Mouse (Mus musculus): ENCODE measurements around the gene Pmm2. TPM values are rescaled to one million over a fixed set of nuclear protein-coding genes. Genes with fewer than 3 reads are reported as not detected.

The Pmm2 gene
- total RNA-seq, 2 experiments from 2014 or later, result 30.0 to 32.2 TPM

DNA sequence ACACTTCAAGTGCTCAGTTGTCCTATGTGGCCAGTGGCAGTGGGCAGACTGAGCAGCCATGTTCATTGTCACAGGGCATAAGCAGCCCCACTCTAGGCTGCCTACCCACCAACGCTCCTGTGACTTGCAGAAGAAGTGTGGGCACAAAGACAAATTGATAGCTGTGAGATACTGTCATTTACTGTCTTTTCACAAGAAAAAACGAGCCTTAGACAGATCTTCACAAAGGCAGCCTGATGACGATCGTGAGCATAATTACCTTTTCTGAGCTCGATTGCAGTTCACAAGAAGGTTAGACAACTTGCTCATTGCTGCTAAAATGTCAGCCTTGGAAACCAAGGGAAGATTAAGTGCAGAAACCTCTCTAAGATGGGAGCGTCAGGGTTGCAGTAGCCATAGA, 17.6 kb downstream of the Pmm2 start:
- intact Hi-C loops (cut with DNase I), result no loop called here
- DNase-seq, result no peak

DNA sequence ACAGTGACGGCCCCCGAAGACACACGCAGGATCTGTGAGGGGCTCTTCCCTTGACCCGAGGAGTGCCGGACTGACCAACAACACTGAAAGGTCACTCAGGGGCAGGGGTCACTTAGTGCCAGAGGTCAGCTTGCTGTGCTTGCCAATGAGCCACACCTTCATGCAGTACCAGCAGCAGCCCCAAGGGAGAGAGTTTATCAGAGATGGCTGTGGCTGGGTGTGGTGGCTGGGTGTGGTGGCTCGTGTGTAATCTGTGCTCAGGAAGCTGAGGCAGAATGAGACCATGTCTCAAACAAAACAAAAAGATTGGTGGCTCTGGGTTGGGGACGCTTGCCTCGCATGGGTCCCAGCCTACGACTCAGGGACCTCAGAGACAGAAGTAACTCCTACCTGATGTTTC, 18.1 kb downstream of the Pmm2 start:
- DNase-seq, result no peak
- intact Hi-C loops (cut with DNase I), result no loop called here

DNA sequence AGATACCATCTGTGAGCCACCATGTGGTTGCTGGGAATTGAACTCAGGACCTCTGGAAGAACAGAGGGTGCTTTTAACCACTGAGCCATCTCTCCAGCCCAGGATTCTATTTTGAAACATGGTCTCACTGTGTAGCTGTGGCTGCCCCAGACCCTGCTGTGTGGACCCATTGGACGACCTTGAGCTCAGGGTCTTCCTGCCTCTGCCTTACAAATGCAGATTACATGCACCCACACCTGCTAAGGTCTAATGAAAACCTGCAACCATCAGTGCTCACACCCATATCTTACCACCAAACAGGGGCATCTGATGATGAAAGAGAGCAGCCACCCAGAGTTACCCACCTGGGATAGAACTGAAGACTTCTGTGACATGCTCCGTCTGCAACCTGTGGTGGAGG, 18.8 kb downstream of the Pmm2 start:
- intact Hi-C loops (cut with DNase I), result no loop called here
- no peak for DNase-seq

DNA sequence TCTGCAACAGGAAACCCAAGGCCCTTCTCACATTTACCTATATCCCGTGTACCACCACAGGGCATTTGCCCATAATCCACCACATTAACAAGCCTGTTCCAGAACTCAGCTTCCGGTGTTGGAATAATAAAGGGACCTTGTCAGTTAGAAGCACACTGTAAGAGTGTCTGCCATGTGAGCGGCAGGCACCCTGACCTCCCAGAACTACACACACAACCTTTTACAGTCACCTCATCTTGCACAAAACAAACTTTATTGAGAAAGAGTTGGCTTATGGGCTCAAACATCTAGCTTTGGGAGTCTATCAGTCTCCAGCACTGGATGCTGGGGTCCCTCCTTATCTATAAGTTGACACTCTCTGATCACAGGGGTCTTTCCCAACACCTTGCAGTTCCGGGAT, 20.9 kb downstream of the Pmm2 start:
- intact Hi-C loops (cut with DNase I), result no loop called here
- DNase-seq, result no peak

DNA sequence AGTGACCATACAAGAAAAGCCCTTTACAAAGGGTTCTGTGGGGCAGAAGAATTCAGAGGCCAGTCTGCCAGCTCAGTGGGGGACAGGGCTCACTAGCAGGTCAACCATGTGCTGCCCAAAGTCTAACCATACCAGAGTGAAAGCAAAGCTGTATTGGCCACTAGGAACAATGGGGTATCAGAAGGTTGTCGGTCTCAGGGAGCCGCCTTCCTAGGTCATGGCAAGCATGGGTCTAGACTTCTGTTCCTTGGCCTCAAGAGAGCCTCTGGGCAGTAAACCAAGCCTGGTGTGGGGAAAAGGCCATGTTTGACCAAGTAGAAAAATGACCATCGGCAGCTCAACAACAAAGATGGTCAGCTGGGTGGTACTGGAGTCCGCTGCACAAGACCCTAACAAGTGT, 21.3 kb downstream of the Pmm2 start:
- DNase-seq, result no peak
- intact Hi-C loops (cut with DNase I), result no loop called here

DNA sequence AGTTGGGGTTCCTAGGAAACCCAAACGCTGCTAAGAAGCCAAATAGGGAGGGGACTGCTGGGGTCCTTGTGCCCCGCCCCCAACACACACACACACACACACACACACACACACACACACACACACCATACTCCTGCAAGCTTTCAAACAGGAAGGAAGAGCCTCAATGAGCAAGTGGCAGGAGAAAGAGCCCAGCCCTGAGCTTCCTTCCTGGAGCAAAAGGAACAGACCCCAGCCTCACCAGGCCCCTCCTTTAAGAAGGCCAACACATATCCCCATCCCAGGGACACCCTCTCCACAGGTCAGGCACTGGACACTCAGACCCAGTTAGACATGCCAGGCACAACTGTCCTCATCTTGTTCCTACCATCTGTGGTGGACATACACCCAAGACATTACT, 25.5 kb downstream of the Pmm2 start:
- DNase-seq, result no peak
- intact Hi-C loops (cut with DNase I), result no loop called here

DNA sequence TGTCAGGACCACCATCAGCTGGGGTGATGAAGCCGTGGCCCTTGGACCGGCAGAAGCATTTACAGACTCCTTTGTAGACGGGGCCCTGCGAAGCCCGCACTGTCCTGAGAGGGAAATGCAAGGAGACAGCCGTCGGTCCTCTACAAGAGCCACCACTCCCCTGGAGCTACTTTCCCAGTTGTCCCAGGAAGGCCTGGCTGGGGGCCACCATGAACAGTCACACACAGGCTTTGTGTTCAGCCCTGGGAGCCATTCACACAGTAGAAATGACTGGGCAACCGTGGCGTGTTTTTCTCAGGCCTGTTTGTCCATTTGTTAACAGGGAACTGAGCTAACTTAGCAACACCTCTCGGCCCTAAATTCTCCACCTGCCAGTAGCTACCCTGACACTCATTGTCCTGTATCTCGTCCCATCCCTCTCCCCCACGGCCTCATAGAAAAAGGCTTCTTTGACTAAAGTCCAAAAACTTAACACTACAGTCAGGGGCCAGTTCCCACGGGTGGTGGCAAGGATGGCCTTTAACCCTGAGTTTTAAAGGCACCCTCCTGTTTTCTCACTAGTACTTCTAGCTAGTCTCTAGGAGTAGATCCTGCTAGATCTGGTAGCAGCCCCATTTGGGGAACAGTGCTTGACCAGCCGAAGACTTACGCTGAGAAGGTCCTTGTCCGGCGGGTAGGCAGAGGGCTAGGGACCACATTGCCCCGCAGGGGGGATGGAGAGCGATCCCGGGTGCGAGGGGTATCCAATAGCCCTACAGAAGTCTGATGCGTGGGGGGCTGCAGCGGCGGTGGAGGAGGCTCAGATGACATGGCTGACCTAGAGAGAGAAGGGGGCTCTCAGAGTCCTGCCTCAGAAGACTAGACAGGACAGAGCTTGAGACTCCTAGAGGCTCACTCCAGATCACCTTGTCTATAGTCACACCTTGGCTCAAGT, 26.4 kb downstream of the Pmm2 start:
- intact Hi-C loops (cut with DNase I), result no loop called here
- peak; percentile 45 to 48 for DNase-seq

DNA sequence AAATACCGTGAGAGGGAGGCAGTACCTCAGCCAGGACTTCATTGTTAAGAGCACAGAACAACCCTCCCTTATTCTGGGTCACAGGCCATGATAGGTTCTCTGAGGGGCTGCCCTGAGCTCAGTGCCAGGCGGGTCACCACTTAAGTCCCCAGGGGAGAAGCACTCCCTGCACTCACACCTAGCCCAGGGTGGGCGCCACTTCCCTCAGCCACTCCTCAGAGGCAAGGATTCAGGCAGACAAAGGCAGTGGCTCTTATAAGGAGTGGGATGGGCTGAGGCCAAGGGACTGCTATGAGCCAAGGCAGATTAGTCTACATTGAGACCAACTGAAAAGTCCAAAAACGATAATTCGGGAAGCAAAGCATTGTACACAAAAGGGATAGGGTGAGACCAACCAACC, 27.9 kb downstream of the Pmm2 start:
- intact Hi-C loops (cut with DNase I), result no loop called here

DNA sequence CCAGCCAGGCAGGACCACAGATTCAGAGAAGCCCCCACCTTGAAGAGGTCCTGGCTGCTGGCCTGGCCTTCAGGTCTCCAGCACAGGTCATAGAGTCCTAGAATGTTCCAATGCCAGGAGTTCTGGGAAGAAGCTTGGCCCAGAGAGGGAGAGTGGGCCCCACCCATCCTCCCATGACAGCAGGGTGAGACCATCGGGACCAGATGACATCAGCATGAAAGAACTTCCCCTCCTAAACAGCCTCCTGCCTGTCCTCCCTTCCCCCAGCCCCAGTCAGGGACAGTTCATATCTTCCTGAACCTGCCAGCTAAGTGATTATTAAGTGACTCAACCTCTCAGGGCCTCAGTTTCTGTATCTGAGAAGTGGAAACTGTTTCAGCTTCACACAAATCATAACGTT, 29.0 kb downstream of the Pmm2 start:
- intact Hi-C loops (cut with DNase I), result no loop called here
- peak; percentile 56 to 61 for DNase-seq

More for the DNA sequence above, 27.9 kb downstream of the Pmm2 start:
- DNase-seq, result no peak

DNA sequence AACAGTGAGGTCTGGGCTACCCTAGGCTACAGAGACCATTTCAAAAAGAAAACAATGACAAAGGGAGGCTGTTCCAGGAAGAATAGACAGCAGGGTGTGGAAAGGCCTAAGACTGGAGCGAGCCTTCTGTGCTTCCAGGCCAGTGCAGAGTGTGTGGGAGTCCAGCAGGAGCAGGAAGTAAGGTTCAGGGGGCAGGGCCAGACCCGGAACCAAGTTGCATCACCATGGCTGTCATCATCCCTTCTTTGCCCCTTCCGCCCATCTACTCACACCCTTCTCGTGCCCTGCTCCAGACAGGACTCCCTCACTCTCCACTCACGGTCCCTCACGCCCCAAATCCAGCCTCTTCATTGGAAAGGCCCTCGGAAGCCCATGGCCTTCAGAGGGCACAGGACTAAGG, 29.8 kb downstream of the Pmm2 start:
- intact Hi-C loops (cut with DNase I), result no loop called here
- DNase-seq, result peak; percentile 30 to 51

DNA sequence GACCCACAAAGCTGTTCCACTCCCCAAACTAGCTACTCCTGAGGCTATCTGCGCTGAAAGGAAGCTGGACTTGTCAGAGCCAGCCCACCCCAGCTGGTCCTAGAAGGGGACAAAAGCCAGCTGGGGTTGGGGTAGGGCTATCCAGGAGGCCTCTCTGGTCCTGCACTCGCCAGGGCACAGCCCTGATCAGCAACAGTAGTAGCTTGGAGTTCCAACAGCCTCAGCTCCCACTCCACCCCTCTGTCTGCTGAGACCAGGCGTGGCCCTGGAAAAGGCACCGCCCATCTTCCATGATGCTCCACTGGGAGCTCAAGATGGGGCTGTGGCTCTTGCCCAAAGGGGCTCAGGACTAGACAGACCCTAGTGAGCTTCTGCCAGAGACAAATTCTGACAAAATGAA, 30.3 kb downstream of the Pmm2 start:
- peak; percentile 43 to 51 for DNase-seq
- intact Hi-C loops (cut with DNase I), result no loop called here

DNA sequence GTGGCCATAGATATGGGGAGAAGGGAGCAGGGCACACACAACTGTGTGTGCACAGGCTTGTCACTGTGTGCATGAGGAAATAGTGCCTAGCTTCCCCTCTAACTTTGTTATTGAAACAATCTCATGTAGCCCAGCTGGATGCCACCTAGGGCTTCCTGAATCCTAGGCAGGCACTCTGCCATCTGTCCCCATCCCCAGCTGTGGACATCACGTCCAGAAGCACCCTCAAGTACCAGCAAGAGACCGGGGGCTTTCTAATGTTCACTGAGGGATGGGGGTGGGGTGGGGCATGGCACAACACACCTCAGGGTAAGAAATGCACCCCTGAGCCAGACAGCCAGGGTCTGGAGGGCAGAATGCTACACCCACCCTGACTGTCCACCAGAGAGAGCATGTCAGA, 30.9 kb downstream of the Pmm2 start:
- DNase-seq, result no peak
- intact Hi-C loops (cut with DNase I), result no loop called here

DNA sequence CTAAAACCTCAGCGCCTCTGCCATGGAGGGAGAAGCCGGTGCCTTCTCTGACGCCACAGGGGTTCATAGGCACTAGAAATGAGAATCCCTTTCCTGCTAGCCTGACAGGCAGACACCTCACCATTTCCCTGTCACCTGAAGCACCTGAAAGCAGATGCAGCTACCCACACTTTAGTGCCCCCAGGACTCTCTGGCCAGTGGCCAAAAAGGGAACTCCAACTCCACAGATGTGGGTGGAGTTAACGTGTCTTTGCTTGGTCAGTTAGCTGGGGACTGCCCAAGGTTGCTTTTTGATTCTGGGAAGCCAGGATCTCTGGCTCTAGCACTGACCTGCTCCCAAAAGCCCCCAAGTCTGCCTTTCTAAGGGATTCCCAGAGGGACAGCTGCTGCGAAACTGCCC, 32.0 kb downstream of the Pmm2 start:
- DNase-seq, result no peak
- intact Hi-C loops (cut with DNase I), result no loop called here

DNA sequence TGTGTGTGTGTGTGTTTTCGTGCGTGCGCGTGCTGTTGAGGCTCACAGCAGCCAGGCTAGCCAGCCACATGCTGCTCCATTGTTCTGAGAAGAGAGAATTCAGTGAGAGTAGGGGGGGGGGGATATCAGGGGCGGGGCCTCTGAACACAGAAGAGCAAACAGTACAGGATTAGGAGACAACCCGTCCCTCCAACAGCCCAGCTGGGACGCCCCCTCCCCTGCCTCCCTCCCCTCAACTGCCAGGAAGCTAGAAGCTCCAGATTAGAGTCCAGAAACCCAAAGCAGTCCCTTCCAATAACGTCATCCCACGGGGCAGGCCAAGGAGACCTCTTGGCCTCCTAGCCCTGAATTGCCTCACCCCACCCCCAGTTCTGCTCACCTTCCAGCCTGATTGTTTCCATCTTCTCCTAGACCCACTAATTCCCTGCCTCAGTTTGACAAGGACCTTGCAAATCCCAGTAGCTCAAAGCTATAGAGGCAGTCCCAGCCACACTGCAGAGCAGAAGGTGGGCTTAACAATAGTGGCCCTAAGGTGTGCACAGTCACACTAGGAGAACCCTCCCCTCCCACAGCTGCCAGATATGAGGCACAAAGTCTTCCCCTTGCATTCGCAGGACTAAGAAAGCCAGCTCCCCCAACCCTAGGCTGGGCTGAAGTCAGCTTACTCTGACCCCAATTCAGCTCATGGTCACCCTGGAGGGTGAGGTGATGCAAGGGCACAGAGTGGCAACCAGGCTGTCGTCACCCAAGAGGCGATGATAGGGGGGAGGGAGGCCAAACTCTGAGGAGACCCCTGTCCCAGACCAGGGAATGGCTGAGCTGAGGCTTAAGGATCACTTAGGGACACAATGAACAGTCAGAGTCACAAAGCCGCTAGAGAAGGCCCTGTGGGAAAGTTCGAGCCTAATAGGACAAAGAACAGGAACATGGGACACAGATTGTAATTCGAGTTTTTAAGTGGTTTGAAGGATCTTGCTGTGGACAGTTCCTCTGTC, 32.9 kb downstream of the Pmm2 start:
- intact Hi-C loops (cut with DNase I), result loop anchor here (5.0 kb wide), 1 partner anchor 158 kb away; the partner anchor contains the start of gene Abat
- no peak for DNase-seq

DNA sequence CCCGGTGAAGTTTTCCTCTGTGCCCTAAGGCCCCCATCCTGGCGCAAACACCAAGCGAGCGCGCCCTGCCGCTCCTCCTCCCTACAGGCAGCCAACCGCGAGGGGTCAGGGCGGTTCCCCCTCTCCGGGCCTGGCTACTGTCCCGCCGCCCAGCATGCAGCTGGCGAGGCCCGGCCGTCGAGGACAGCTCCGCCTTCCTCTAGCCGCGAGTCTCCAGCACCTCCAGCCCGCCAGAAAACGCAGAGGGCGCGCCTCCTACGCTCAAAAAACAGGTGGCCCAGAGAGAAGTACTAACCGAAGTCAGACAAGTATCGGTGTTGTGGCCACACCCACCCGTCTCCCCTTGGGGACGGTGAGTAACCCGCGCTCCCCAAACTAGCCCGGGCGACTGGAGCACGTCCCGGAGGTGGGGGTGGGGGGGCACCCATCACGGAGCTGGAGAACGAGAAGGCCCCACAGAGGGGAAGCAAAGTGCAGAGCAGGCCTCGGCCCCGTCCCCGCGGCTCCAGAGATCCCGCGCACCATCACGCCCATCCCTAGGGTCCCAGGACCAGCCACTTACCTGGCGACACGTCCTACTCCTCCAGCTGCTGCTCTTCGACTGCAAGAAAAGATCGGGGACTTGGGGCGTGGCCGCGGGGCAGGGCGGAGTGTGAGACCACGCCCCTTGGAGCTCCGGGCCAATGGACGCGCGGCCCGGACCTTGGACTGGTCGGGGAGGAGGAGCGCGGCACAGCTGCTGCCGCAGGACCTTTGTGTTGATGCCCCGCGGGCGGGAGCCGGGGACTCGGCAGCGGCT, 34.3 kb downstream of the Pmm2 start, which contains the start of gene Carhsp1:
Carhsp1 (minus strand) TSS at position 605 of the 799 bp plus-strand sequence.
- DNase-seq, result peak; percentile 96
- intact Hi-C loops (cut with DNase I), result loop anchor here (2.0 to 5.0 kb wide), 2 partner anchors 31 to 159 kb away; partner anchors contain the start of gene Abat

DNA sequence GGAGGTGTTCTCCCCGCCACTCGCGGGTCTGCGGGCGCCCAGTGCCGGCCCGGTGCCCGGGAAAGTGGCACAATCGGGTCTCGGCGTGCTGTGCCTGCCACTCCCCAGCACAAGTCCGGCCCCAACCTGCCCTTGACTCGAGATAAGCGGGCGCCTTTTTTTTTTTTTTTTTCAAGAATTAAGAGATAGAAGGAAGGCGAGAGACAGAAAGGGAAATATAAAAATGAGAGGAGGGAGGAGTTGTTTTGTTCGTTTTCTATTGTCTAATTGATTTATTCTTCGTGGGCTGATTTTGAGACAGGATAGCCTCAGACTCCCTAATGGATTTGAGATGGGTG, 34.8 kb downstream of the Pmm2 start:
- DNase-seq, result no peak
- intact Hi-C loops (cut with DNase I), result loop anchor here (2.0 to 5.0 kb wide), 2 partner anchors 32 to 160 kb away; partner anchors contain the start of gene Abat

DNA sequence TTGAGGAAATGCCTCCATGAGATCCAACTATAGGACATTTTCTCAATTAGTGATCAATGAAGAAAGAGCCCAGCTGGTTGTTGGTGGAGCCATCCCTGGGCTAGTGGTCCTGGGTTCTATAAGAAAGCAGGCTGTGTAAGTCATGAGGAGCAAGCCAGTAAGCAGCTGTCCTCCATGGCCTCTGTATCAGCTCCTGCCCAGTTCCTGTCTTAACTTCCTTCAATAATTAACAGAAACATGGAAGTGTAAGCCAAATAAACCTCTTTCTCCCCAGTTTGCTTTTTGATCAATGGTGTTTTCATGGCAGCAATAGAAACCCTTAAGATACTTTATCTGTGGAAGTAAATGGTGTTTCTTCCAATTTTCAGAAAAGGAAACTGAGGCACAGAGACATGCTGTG, 35.3 kb downstream of the Pmm2 start:
- intact Hi-C loops (cut with DNase I), result loop anchor here (2.0 to 5.0 kb wide), 2 partner anchors 32 to 161 kb away; partner anchors contain the start of gene Abat
- no peak for DNase-seq

DNA sequence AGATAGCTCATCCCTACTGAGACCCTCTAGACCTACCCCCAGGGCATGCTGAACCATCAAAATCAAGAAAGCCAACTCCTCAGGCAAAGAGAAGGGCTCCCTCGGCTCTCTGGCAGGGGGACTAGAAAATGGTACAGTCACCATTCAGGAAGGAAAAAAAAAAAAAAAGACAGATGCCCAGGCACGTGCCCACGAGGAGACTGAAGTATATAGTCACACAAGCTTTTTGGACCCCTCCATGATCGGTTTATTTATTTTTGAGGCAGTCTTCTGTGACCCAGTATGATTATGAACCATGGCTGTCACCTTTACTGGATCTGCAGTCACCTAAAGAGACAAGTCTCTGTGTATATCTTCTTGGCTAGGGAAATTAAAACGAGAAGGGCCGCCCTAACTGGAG, 35.9 kb downstream of the Pmm2 start:
- DNase-seq, result no peak
- intact Hi-C loops (cut with DNase I), result loop anchor here (2.0 to 5.0 kb wide), 2 partner anchors 33 to 161 kb away; partner anchors contain the start of gene Abat

DNA sequence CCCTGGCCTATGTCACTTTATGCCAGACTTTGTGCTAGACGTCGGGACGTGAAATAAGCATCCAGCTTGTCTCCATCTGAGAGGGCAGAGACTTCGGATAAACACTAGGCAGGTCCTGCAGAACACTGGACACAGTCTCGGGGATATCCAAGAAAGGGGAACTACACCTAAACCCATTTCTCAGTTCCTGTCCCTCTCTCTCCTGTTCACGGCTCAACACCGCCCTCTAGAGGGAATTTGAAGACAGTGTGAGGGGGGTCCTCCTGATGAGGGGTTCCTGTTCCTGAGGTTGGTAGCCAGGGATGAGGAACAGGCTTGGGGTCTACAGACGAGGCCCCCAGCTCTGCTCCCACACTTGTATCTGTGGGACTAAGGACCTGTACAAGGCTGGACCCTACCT, 36.7 kb downstream of the Pmm2 start:
- peak; percentile 56 to 64 for DNase-seq
- intact Hi-C loops (cut with DNase I), result loop anchor here (1.0 to 5.0 kb wide), 2 partner anchors 30 to 162 kb away; partner anchors contain the start of gene Abat

DNA sequence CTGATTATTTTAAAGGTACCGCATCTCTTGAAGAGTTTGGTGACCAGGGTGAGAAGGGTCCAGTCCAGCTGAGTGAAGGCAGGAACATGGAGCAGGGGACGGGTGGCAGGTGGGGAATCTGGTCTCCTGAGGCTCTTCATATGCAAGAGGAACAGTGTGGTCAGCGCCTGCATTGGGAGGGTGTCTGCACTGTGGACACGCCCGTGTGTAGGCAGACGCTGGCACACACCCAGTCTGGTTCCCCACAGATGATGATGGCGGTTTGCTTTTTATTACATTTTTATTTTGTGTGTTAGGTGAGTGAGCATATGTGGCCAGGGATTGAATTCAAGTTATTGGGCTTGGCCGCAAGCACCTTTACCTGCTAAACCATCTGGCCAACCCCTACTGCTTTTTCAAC, 38.1 kb downstream of the Pmm2 start:
- DNase-seq, result no peak
- intact Hi-C loops (cut with DNase I), result no loop called here

Measured in heart, postnatal 14 days (tissue).